Mouse (Mus musculus): ENCODE measurements around the gene Mecom. TPM values are rescaled to one million over a fixed set of nuclear protein-coding genes. Genes with fewer than 3 reads are reported as not detected.
A peak's percentile ranks its signal among the peaks of the same experiment; 100 is the strongest.

Gene Mecom
- total and polyA plus RNA-seq, 3 experiments, result 0.52 to 10.7 (median 4.4) TPM

GRCm38 (mm10) chr3:30353878-30354727, 193.7 kb downstream of the Mecom start:
- peak; percentile 8 for DNase-seq

- no peak for DNase-seq
These were observed 198.5 kb downstream of the Mecom start for GRCm38 (mm10) chr3:30349279-30349678.

GRCm38 (mm10) chr3:30344151-30344550, 203.7 kb downstream of the Mecom start:
- DNase-seq, result no peak

- no peak for DNase-seq
These were observed 215.5 kb downstream of the Mecom start for GRCm38 (mm10) chr3:30332337-30332736.

GRCm38 (mm10) chr3:30330476-30330875, 217.3 kb downstream of the Mecom start:
- DNase-seq, result no peak

- DNase-seq, result no peak
These were observed 217.8 kb downstream of the Mecom start for GRCm38 (mm10) chr3:30330021-30330420.

GRCm38 (mm10) chr3:30314955-30315354, 232.9 kb downstream of the Mecom start:
- no peak for DNase-seq

- no peak for DNase-seq
These were observed 239.7 kb downstream of the Mecom start for GRCm38 (mm10) chr3:30308081-30308480.

GRCm38 (mm10) chr3:30307601-30308000, 240.2 kb downstream of the Mecom start:
- DNase-seq, result no peak

- no peak for DNase-seq
These were observed 241.7 kb downstream of the Mecom start for GRCm38 (mm10) chr3:30306080-30306479.

- DNase-seq, result no peak
These were observed 248.3 kb downstream of the Mecom start for GRCm38 (mm10) chr3:30299460-30299859.

- no peak for DNase-seq
These were observed 253.4 kb downstream of the Mecom start for GRCm38 (mm10) chr3:30294433-30294832.

GRCm38 (mm10) chr3:30286529-30286928, 261.3 kb downstream of the Mecom start:
- DNase-seq, result no peak

GRCm38 (mm10) chr3:30284094-30284493, 263.7 kb downstream of the Mecom start:
- DNase-seq, result no peak

- DNase-seq, result no peak
These were observed 264.2 kb downstream of the Mecom start for GRCm38 (mm10) chr3:30283562-30283961.

GRCm38 (mm10) chr3:30277569-30277968, 270.2 kb downstream of the Mecom start:
- no peak for DNase-seq

GRCm38 (mm10) chr3:30276099-30276498, 271.7 kb downstream of the Mecom start:
- no peak for DNase-seq

GRCm38 (mm10) chr3:30269253-30269652, 278.6 kb downstream of the Mecom start:
- DNase-seq, result no peak

- DNase-seq, result no peak
These were observed 286.9 kb downstream of the Mecom start for GRCm38 (mm10) chr3:30260945-30261344.

GRCm38 (mm10) chr3:30258421-30258820, 289.4 kb downstream of the Mecom start:
- no peak for DNase-seq

- DNase-seq, result no peak
These were observed 290.0 kb downstream of the Mecom start for GRCm38 (mm10) chr3:30257776-30258175.

- no peak for DNase-seq
These were observed 290.9 kb downstream of the Mecom start for GRCm38 (mm10) chr3:30256896-30257295.

GRCm38 (mm10) chr3:30255828-30256227, 292.0 kb downstream of the Mecom start:
- DNase-seq, result no peak

- no peak for DNase-seq
These were observed 293.4 kb downstream of the Mecom start for GRCm38 (mm10) chr3:30254451-30254850.

All from adrenal gland, adult 2 months (tissue).